In the genomic region with DNA sequence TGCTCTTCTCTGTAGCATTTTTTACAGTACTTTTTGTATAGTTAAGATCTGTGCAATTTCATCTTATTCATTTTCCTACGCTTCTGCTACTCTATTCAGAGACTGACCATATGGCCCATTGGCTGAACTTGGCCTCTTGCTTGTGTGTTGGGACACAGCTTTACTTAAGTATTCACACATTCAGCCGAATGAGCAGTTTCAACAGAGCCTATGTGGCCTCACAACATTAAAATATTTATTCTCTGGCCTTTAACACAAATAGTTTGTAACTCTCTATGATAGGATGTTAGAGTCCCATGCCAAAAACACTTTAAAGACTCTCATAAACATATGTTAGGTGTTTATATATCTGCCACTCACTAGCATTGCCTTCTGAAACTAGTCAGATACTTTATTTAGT, we compare ENCODE assay signal across 25 mouse cellular contexts.
DNase-seq lines count a peak whose midpoint lies in the region; ATAC-seq and TF ChIP-seq lines count a peak whose summit lies in the region.
"Had no signal": no experiment of that assay in that cellular context is flagged by ENCODE, and none has a peak within 500 bp of the region (broad histone marks: within the 10 kb centered on the region; RNA-seq: fewer than 3 reads in every experiment).

No protein-coding gene starts in this region.

- no peak for DNase-seq in heart, postnatal 4 days
- DNase-seq in lung, postnatal 0 days (ENCODE audit: low spot score): peak; percentile 69
- DNase-seq in lung, postnatal 14 days: no peak
- no peak for DNase-seq in gastrocnemius, adult 18-20 months (ENCODE audit: low spot score)
- no peak for DNase-seq in spleen, postnatal 10 days (ENCODE audit: low spot score in 2 of 2)
- DNase-seq: adrenal gland, adult 2 months; cerebellum, adult 11-12 months; cerebellum, postnatal 10 days; gastrocnemius, adult 2 months; kidney, adult 2 months; left cerebral cortex, postnatal 4 days; lung, adult 2 months; retina, postnatal 1 day had no signal

- H3K27ac ChIP-seq in heart, embryonic 13.5 days (replicated peaks): peak overlapping the region; percentile 76
- no peak overlapping the region for H3K27ac ChIP-seq in lung, postnatal 0 days (ENCODE audit: low read length)
- peak overlapping the region; percentile 90 for H3K27ac ChIP-seq in embryonic fibroblast, embryonic 13.5 days (ENCODE audit: insufficient read depth, low read length)
- H3K27ac ChIP-seq: embryonic facial prominence, embryonic 10.5 days; heart, embryonic 10.5 days; hindbrain, postnatal 0 days; kidney, postnatal 0 days; left cerebral cortex, adult 2 months; midbrain, embryonic 13.5 days; neural tube, embryonic 12.5 days had no signal

- no peaks in the 10 kb centered on the region for H3K36me3 ChIP-seq in heart, embryonic 13.5 days
- no peaks in the 10 kb centered on the region for H3K36me3 ChIP-seq in lung, postnatal 0 days (ENCODE audit: insufficient read depth, low read length)
- H3K36me3 ChIP-seq: embryonic facial prominence, embryonic 10.5 days; forebrain, embryonic 10.5 days; heart, embryonic 10.5 days; midbrain, embryonic 13.5 days; neural tube, embryonic 12.5 days had no signal

- H3K9me3 ChIP-seq in heart, embryonic 13.5 days: no peaks in the 10 kb centered on the region
- no peaks in the 10 kb centered on the region for H3K9me3 ChIP-seq in lung, postnatal 0 days (ENCODE audit: low read length)
- H3K9me3 ChIP-seq: embryonic facial prominence, embryonic 10.5 days; forebrain, embryonic 10.5 days; heart, embryonic 10.5 days; midbrain, embryonic 13.5 days; neural tube, embryonic 12.5 days had no signal

- no peak for TF ChIP-seq EP300 in lung, postnatal 0 days (IDR thresholded peaks at IDR 0.05)

- TF ChIP-seq POLR2A in embryonic fibroblast, embryonic 13.5 days (IDR thresholded peaks at IDR 0.05; ENCODE audit: low read depth, low read length): no peak

- H3K4me2 ChIP-seq in heart, embryonic 13.5 days: no peak overlapping the region
- no peak overlapping the region for H3K4me2 ChIP-seq in lung, postnatal 0 days (replicated peaks; ENCODE audit: low read depth, low read length)
- H3K4me2 ChIP-seq: liver, embryonic 11.5 days; midbrain, embryonic 13.5 days; neural tube, embryonic 12.5 days had no signal

- no peaks in the 10 kb centered on the region for H3K27me3 ChIP-seq in heart, embryonic 13.5 days (replicated peaks)
- H3K27me3 ChIP-seq in lung, postnatal 0 days (replicated peaks; ENCODE audit: insufficient read depth, low read length): no peaks in the 10 kb centered on the region
- H3K27me3 ChIP-seq: midbrain, embryonic 13.5 days; neural tube, embryonic 12.5 days; Patski had no signal

- no peak for ATAC-seq in heart, embryonic 13.5 days (ENCODE audit: extremely low read depth, insufficient number of reproducible peaks, low FRiP score, low TSS enrichment)
- ATAC-seq in lung, postnatal 0 days: peak; percentile 54; the same call in 1 of the 2 replicates
- ATAC-seq: Patski had no signal

- WGBS in heart, embryonic 13.5 days: 80% methylated on average over 2 of the region's 2 CpGs
- WGBS in lung, postnatal 0 days: 48% methylated on average over 2 of the region's 2 CpGs

- no peak for TF ChIP-seq CTCF in lung, postnatal 0 days (IDR thresholded peaks at IDR 0.05)
- no peak for TF ChIP-seq CTCF in embryonic fibroblast, embryonic 13.5 days (IDR thresholded peaks at IDR 0.05; ENCODE audit: borderline replicate concordance, insufficient read depth, low read length)

- H3K9ac ChIP-seq in heart, embryonic 13.5 days: no peak overlapping the region
- no peak overlapping the region for H3K9ac ChIP-seq in lung, postnatal 0 days (replicated peaks; ENCODE audit: low read depth)
- H3K9ac ChIP-seq: midbrain, embryonic 13.5 days; neural tube, embryonic 12.5 days had no signal

- no peak overlapping the region for H3K4me3 ChIP-seq in heart, embryonic 13.5 days
- no peak overlapping the region for H3K4me3 ChIP-seq in lung, postnatal 0 days (ENCODE audit: low read depth, low read length)
- no peak overlapping the region for H3K4me3 ChIP-seq in embryonic fibroblast, embryonic 13.5 days (ENCODE audit: insufficient read depth, low read length)
- H3K4me3 ChIP-seq: embryonic facial prominence, embryonic 10.5 days; forebrain, embryonic 10.5 days; heart, embryonic 10.5 days; left cerebral cortex, adult 2 months; midbrain, embryonic 13.5 days; neural tube, embryonic 12.5 days had no signal

- H3K4me1 ChIP-seq in heart, embryonic 13.5 days: no peaks in the 10 kb centered on the region
- no peaks in the 10 kb centered on the region for H3K4me1 ChIP-seq in lung, postnatal 0 days (ENCODE audit: insufficient read depth, low read depth, low read length)
- peaks cover 26% of the 10 kb centered on the region for H3K4me1 ChIP-seq in embryonic fibroblast, embryonic 13.5 days (ENCODE audit: control insufficient read depth, insufficient read depth, low read length)
- H3K4me1 ChIP-seq: heart, embryonic 10.5 days had no signal
